Mouse (Mus musculus) ES-E14 (cell line): ENCODE data around the gene Ano2. TPM values are rescaled to one million over a fixed set of nuclear protein-coding genes. Genes with fewer than 3 reads are reported as not detected.

Source experiments
- DNase-seq: peaks from one replicate; pipeline ENCODE4 v3.0.0-alpha.2; 2013; ENCODE audit warnings: low read depth, low spot score
- H3K27ac ChIP-seq: 2 replicates; pipeline ENCODE4 v1.5.1; 2012; ENCODE audit warnings: low read depth, mild to moderate bottlenecking, low read length, moderate library complexity, mixed read lengths; ENCODE audit not compliant: poor library complexity, insufficient read depth, severe bottlenecking
- H3K36me3 ChIP-seq: 2 replicates; pipeline ENCODE4 v1.6.1; 2012; ENCODE audit warnings: mild to moderate bottlenecking, low read length, moderate library complexity, mixed read lengths; ENCODE audit not compliant: control insufficient read depth, poor library complexity, insufficient read depth, severe bottlenecking
- H3K4me1 ChIP-seq, 2 experiments: fragments of 150-350 bp in 1 of 2; sonication (generic) in 1 of 2; 2 replicates each; pipeline ENCODE4 v1.6.1; 2012; ENCODE audit warnings: low read length in 2 of 2, mild to moderate bottlenecking in 1 of 2, mixed read lengths in 1 of 2; ENCODE audit not compliant: control insufficient read depth in 2 of 2, insufficient read depth in 2 of 2, poor library complexity in 1 of 2
- H3K4me3 ChIP-seq, 2 experiments: fragments of 150-350 bp in 1 of 2; sonication (generic) in 1 of 2; 2 replicates each; pipeline ENCODE4 v1.5.1; 2012; ENCODE audit warnings: low read length in 2 of 2, low read depth in 1 of 2, mild to moderate bottlenecking in 1 of 2, mixed read lengths in 1 of 2; ENCODE audit not compliant: insufficient read depth in 1 of 2, poor library complexity in 1 of 2, severe bottlenecking in 1 of 2
- H3K9ac ChIP-seq: 2 replicates; pipeline ENCODE4 v1.6.1; 2012; ENCODE audit warnings: low read depth, mild to moderate bottlenecking, low read length, mixed read lengths; ENCODE audit not compliant: poor library complexity, insufficient read depth, severe bottlenecking
- H3K9me3 ChIP-seq: fragments of 150-350 bp; sonication (generic); 2 replicates; pipeline ENCODE4 v1.6.1; 2012; ENCODE audit warnings: low read depth, mild to moderate bottlenecking, low read length; ENCODE audit not compliant: control insufficient read depth, insufficient read depth
- CHD2 ChIP-seq: IDR thresholded peaks from 2 replicates; pipeline ENCODE4 v1.6.1; 2014; ENCODE audit warnings: mild to moderate bottlenecking, low read depth, low read length, inconsistent platforms
- HCFC1 ChIP-seq: IDR thresholded peaks from 2 replicates; pipeline ENCODE4 v1.6.1; 2012; ENCODE audit warnings: low read length, inconsistent platforms, borderline replicate concordance; ENCODE audit not compliant: insufficient read depth
- MAFK ChIP-seq: IDR thresholded peaks from 2 replicates; pipeline ENCODE4 v1.6.1; 2014; ENCODE audit warnings: mild to moderate bottlenecking, low read depth, low read length, inconsistent platforms; ENCODE audit not compliant: insufficient read depth
- ZC3H11A ChIP-seq: IDR thresholded peaks from 2 replicates; pipeline ENCODE4 v1.6.1; 2012; ENCODE audit warnings: low read depth, mild to moderate bottlenecking, inconsistent platforms, low read length, borderline replicate concordance
- ZNF384 ChIP-seq: IDR thresholded peaks from 2 replicates; pipeline ENCODE4 v1.6.1; 2012; ENCODE audit warnings: low read depth, low read length, inconsistent platforms
- in situ Hi-C, 2 experiments: fragments of 600-800 bp; cut with MboI; formaldehyde crosslinking; loops; one replicate each; pipeline ENCODE4 v1.15.1; 2025; ENCODE audit warnings: low sequenced_read_pairs in 2 of 2, inconsistent platforms in 1 of 2; ENCODE audit not compliant: unreplicated experiment in 2 of 2
- total RNA-seq: library from RNA; depleted of rRNA; stranded (reverse); fragments of 300-350 nt; gene quantifications from 2 replicates; pipeline ENCODE4 v1.2.3, GENCODE M21; 2012

Gene Ano2
- total RNA-seq, 1 experiment, result 0.27 TPM

- H3K27ac ChIP-seq, result no peak overlapping the region
- H3K4me1 ChIP-seq, result no peaks in the 10 kb centered on the region
- no peak for DNase-seq
- TF ChIP-seq HCFC1, result no peak
- TF ChIP-seq ZC3H11A, result no peak
- TF ChIP-seq ZNF384, result no peak
- H3K9ac ChIP-seq, result no peak overlapping the region
- in situ Hi-C loops, result no loop called here
- H3K36me3 ChIP-seq, result no peaks in the 10 kb centered on the region
- no peaks in the 10 kb centered on the region for H3K9me3 ChIP-seq
- H3K4me3 ChIP-seq, result no peak overlapping the region
Observed at GRCm38 (mm10) chr6:125914446-125914845, 224.2 kb downstream of the Ano2 start.

- no peak for DNase-seq
- in situ Hi-C loops, result no loop called here
- Histone ChIP-seq H3K36me3 (no peaks in the 10 kb centered on the region), H3K4me1 (no peaks in the 10 kb centered on the region), H3K9ac (no peak overlapping the region), H3K9me3 (no peaks in the 10 kb centered on the region), H3K4me3 (no peak overlapping the region), H3K27ac (no peak overlapping the region)
- TF ChIP-seq ZNF384 (no peak), CHD2 (no peak), MAFK (no peak), HCFC1 (no peak), ZC3H11A (no peak)
Observed at GRCm38 (mm10) chr6:125922746-125923145, 232.5 kb downstream of the Ano2 start.

GRCm38 (mm10) chr6:125924979-125925378 is 234.8 kb downstream of the Ano2 start:
- no peaks in the 10 kb centered on the region for H3K9me3 ChIP-seq
- in situ Hi-C loops, result no loop called here
- TF ChIP-seq ZNF384 (no peak), ZC3H11A (no peak), HCFC1 (no peak), CHD2 (no peak), MAFK (no peak)

GRCm38 (mm10) chr6:125925861-125926260 is 235.6 kb downstream of the Ano2 start:
- no peak overlapping the region for H3K27ac ChIP-seq
- DNase-seq, result no peak
- H3K36me3 ChIP-seq, result no peaks in the 10 kb centered on the region
- H3K9ac ChIP-seq, result no peak overlapping the region
- no peak overlapping the region for H3K4me3 ChIP-seq
- no peaks in the 10 kb centered on the region for H3K9me3 ChIP-seq
- no peak for TF ChIP-seq MAFK
- TF ChIP-seq HCFC1, result no peak
- no peak for TF ChIP-seq CHD2
- TF ChIP-seq ZC3H11A, result no peak
- in situ Hi-C loops, result no loop called here
- no peaks in the 10 kb centered on the region for H3K4me1 ChIP-seq

More at GRCm38 (mm10) chr6:125924979-125925378, 234.8 kb downstream of the Ano2 start:
- no peak for DNase-seq
- H3K9ac ChIP-seq, result no peak overlapping the region
- no peak overlapping the region for H3K27ac ChIP-seq
- H3K36me3 ChIP-seq, result no peaks in the 10 kb centered on the region
- H3K4me1 ChIP-seq, result no peaks in the 10 kb centered on the region
- no peak overlapping the region for H3K4me3 ChIP-seq

- H3K4me1 ChIP-seq, result no peaks in the 10 kb centered on the region
- in situ Hi-C loops, result no loop called here
- no peaks in the 10 kb centered on the region for H3K9me3 ChIP-seq
- no peak overlapping the region for H3K27ac ChIP-seq
- H3K36me3 ChIP-seq, result no peaks in the 10 kb centered on the region
- no peak for DNase-seq
- TF ChIP-seq CHD2 (no peak), ZNF384 (no peak), HCFC1 (no peak), ZC3H11A (no peak)
- H3K4me3 ChIP-seq, result no peak overlapping the region
- no peak overlapping the region for H3K9ac ChIP-seq
Observed at GRCm38 (mm10) chr6:125931926-125932325, 241.7 kb downstream of the Ano2 start.
